Mouse (Mus musculus): ENCODE measurements around the gene Ccdc84.

DNA sequence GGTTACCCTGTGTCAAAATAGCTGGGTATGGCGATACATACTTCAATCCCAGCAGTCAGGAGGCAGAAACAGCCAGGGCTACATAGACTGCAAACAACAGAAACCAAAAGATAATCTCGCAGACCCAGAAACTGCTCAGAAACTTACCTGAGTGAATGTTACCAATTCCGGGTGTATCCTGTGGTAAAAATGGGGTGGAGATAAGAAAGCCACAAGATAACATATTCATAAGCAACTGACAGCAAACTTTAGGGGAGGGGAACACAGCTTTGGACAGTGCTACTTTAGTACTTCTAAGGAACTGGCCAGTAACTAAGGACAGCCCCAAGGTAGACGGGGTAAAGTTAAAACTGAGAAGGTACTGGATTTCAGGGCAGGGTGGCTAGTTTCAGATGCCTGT is 6.1 kb downstream of the Ccdc84 start:
- TF ChIP-seq CTCF (IDR thresholded peaks at IDR 0.05; ENCODE audit: borderline replicate concordance, insufficient read depth, low read depth, low read length) = no peak
- TF ChIP-seq POLR2A (IDR thresholded peaks at IDR 0.05; ENCODE audit: borderline replicate concordance, insufficient read depth, low read length) = no peak

Data from cerebellum, adult 2 months (tissue).